Mouse (Mus musculus): Measurements from ENCODE around the gene Phf6. TPM values are rescaled to one million over a fixed set of nuclear protein-coding genes. Genes with fewer than 3 reads are reported as not detected.

Phf6 gene
- total and polyA plus RNA-seq, 3 experiments: 19.8 to 59.7 (median 29.4) TPM

GRCm38 (mm10) chrX:52987905-52988783 is 76.1 kb downstream of the Phf6 start, which contains the start of gene Hprt:
Gene Hprt (plus strand): TSS chrX:52988137.
- Histone ChIP-seq H3K79me2 (replicated peaks; ENCODE audit: control insufficient read depth, extremely low read depth, insufficient read depth, poor library complexity, severe bottlenecking) (peaks cover 29% of the 10 kb centered on the region), H3K4me2 (ENCODE audit: insufficient read depth, low read depth, poor library complexity, severe bottlenecking) (no peak within 1 kb of the TSS; the same call in 1 of the 2 replicates), H3K4me1 (ENCODE audit: control insufficient read depth in 1 of 2, insufficient read depth in 2 of 2) (no peaks in the 10 kb centered on the region), H3K9me3 (replicated peaks; ENCODE audit: low read length) (no peaks in the 10 kb centered on the region), H3K4me3 (replicated peaks in 1 of 3; ENCODE audit: low read depth in 2 of 3, low read length in 2 of 3, poor library complexity in 1 of 3) (peak within 1 kb of the TSS; percentile 52 to 78 (median 62)), H3K9ac (ENCODE audit: insufficient read depth, low read depth) (peak within 1 kb of the TSS; percentile 99), H3K36me3 (replicated peaks in 1 of 2; ENCODE audit: control insufficient read depth in 1 of 2, insufficient read depth in 1 of 2, low read length in 1 of 2) (peaks cover 0 to 4% of the 10 kb centered on the region in 2 experiments), H3K27me3 (replicated peaks) (no peaks in the 10 kb centered on the region), H3K27ac (ENCODE audit: insufficient read depth, low read depth) (peak within 1 kb of the TSS; percentile 72)
- peak; percentile 77 for DNase-seq (ENCODE audit: extremely low read depth)
- TF ChIP-seq MAFK (IDR thresholded peaks at IDR 0.05; ENCODE audit: insufficient replicate concordance, low read length) (no peak), TCF12 (IDR thresholded peaks at IDR 0.05; ENCODE audit: low read depth, low read length) (peak; percentile 81), CHD1 (IDR thresholded peaks at IDR 0.05; ENCODE audit: low read depth, low read length) (no peak), PAX5 (IDR thresholded peaks at IDR 0.05; ENCODE audit: low read length) (no peak), IRF4 (IDR thresholded peaks at IDR 0.05; ENCODE audit: low read depth, low read length) (no peak), E2F4 (IDR thresholded peaks at IDR 0.05; ENCODE audit: insufficient replicate concordance, low read depth, low read length) (0 out of 2 replicates have a peak, but pooled peaks have one; percentile 27), KAT2A (IDR thresholded peaks at IDR 0.05; ENCODE audit: insufficient replicate concordance, low read length) (no peak), EP300 (IDR thresholded peaks at IDR 0.05; ENCODE audit: low read length) (no peak), CHD2 (IDR thresholded peaks at IDR 0.05; ENCODE audit: low read length) (no peak), ZMIZ1 (IDR thresholded peaks at IDR 0.05; ENCODE audit: low read depth, low read length) (peak; percentile 90), ZKSCAN1 (IDR thresholded peaks at IDR 0.05; ENCODE audit: borderline replicate concordance, low read depth, low read length) (no peak), MYC (IDR thresholded peaks at IDR 0.05; ENCODE audit: low read depth, low read length) (peak; percentile 32; the same call in 1 of the 2 replicates), SMC3 (IDR thresholded peaks at IDR 0.05; ENCODE audit: low read depth, low read length) (no peak), NELFE (IDR thresholded peaks at IDR 0.05; ENCODE audit: low read depth, low read length) (peak; percentile 92), NRF1 (IDR thresholded peaks at IDR 0.05; ENCODE audit: low read depth, low read length) (peak; percentile 60; the same call in 1 of the 2 replicates), MAZ (IDR thresholded peaks at IDR 0.05; ENCODE audit: low read depth, low read length) (no peak), MEF2A (IDR thresholded peaks at IDR 0.05; ENCODE audit: borderline replicate concordance, low read depth, low read length) (no peak), JUND (conservative IDR thresholded peaks at IDR 0.05; ENCODE audit: low read depth, low read length) (no peak), ELF1 (IDR thresholded peaks at IDR 0.05; ENCODE audit: low read depth, low read length) (peak; percentile 69), POLR2A (IDR thresholded peaks at IDR 0.05; ENCODE audit: low read depth, low read length) (peak; percentile 88), JUN (IDR thresholded peaks at IDR 0.05; ENCODE audit: insufficient read depth, low read depth, low read length) (no peak), MAX (IDR thresholded peaks at IDR 0.05; ENCODE audit: low read length) (no peak), USF1 (IDR thresholded peaks at IDR 0.05; ENCODE audit: low read depth, low read length) (no peak), MXI1 (IDR thresholded peaks at IDR 0.05; ENCODE audit: low read depth, low read length) (no peak; the same call in 1 of the 2 replicates), TBP (conservative IDR thresholded peaks at IDR 0.05; ENCODE audit: low read depth, low read length) (peak; percentile 52; the same call in 1 of the 2 replicates), ZNF384 (IDR thresholded peaks at IDR 0.05; ENCODE audit: low read depth, low read length) (no peak), UBTF (IDR thresholded peaks at IDR 0.05; ENCODE audit: low read depth, low read length) (no peak), ZC3H11A (IDR thresholded peaks at IDR 0.05; ENCODE audit: low read depth, low read length) (no peak), GABPA (IDR thresholded peaks at IDR 0.05; ENCODE audit: insufficient replicate concordance, low read depth, low read length) (no peak), SIN3A (IDR thresholded peaks at IDR 0.05; ENCODE audit: low read length) (no peak; the same call in 1 of the 2 replicates), RAD21 (IDR thresholded peaks at IDR 0.05; ENCODE audit: low read depth, low read length) (no peak), POLR2AphosphoS2 (IDR thresholded peaks at IDR 0.05; ENCODE audit: low read depth, low read length) (peak; percentile 63; the same call in 1 of the 2 replicates), CTCF (conservative IDR thresholded peaks at IDR 0.05 in 1 of 2, IDR thresholded peaks at IDR 0.05 in 1 of 2; ENCODE audit: low read depth in 2 of 2, low read length in 2 of 2) (no peak), HCFC1 (IDR thresholded peaks at IDR 0.05; ENCODE audit: low read depth, low read length) (0 out of 2 replicates have a peak, but pooled peaks have one; percentile 21), USF2 (conservative IDR thresholded peaks at IDR 0.05; ENCODE audit: low read depth, low read length) (no peak), BHLHE40 (IDR thresholded peaks at IDR 0.05; ENCODE audit: low read depth, low read length) (no peak), RCOR1 (conservative IDR thresholded peaks at IDR 0.05; ENCODE audit: low read depth, low read length) (no peak), ETS1 (conservative IDR thresholded peaks at IDR 0.05; ENCODE audit: low read depth, low read length) (no peak)
- in situ Hi-C loops (cut with MboI; ENCODE audit: low pct_ligation_motif_present, low pct_unique_long_range_greater_than_20kb, low sequenced_read_pairs): no loop called here
- dilution Hi-C loops (cut with MboI; ENCODE audit: extremely low pct_ligation_motif_present, extremely low pct_unique_long_range_greater_than_20kb, low sequenced_read_pairs): no loop called here
